Mouse (Mus musculus): ENCODE data around the gene Vasn. TPM values are rescaled to one million over a fixed set of nuclear protein-coding genes. Genes with fewer than 3 reads are reported as not detected.

Vasn gene
- polyA plus RNA-seq, 1 experiment from 2014 or later = 18.0 TPM

DNA sequence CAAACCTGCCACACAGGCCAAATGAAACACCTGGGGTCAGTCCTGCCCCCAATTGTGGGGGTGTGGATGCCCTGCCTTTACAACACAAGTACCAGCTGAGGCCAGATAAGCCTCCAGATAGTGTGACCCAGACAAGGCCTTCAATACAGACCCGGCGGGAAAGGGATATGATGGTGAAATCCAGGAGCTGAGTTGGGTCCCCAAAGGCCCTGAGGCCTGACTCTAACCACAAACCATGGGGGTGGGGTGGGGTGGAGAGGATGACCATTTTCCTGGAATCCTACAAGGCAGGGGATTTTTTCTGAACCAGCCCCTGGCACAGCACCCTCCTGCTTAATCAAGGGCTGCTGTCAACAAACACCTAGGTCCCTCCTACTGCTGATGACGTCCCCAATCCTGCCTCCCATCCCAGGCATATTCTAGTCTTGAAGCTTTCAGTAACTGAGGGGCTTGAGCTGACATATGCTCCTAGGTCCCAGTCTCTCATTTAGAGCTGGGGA lies 800 bp upstream of the Vasn start:
- Histone ChIP-seq H3K4me2 (replicated peaks; ENCODE audit: low read depth, low read length) (no peak overlapping the region), H3K27me3 (replicated peaks; ENCODE audit: insufficient read depth, low read length) (no peaks in the 10 kb centered on the region), H3K27ac (ENCODE audit: low read length) (peak overlapping the region; percentile 9; the same call in 1 of the 2 replicates), H3K36me3 (ENCODE audit: insufficient read depth, low read length) (no peaks in the 10 kb centered on the region), H3K4me3 (ENCODE audit: low read depth, low read length) (no peak overlapping the region), H3K4me1 (ENCODE audit: insufficient read depth, low read depth, low read length) (peaks cover 28% of the 10 kb centered on the region), H3K9me3 (ENCODE audit: low read length) (no peaks in the 10 kb centered on the region), H3K9ac (replicated peaks; ENCODE audit: low read depth) (no peak overlapping the region)
- WGBS = 66% methylated on average over 3 of the region's 3 CpGs
- no peak for TF ChIP-seq CTCF (IDR thresholded peaks at IDR 0.05)
- no peak for TF ChIP-seq EP300 (IDR thresholded peaks at IDR 0.05)
- no peak for ATAC-seq
- no peak for DNase-seq (ENCODE audit: low spot score)

GRCm38 (mm10) chr16:4640267-4641005 lies 695 bp downstream of the Vasn start:
- Histone ChIP-seq H3K9ac (replicated peaks; ENCODE audit: low read depth) (peak overlapping the region; percentile 60), H3K4me3 (ENCODE audit: low read depth, low read length) (peak overlapping the region; percentile 49), H3K27me3 (replicated peaks; ENCODE audit: insufficient read depth, low read length) (no peaks in the 10 kb centered on the region), H3K27ac (ENCODE audit: low read length) (peak overlapping the region; percentile 85), H3K4me2 (replicated peaks; ENCODE audit: low read depth, low read length) (peak overlapping the region; percentile 83), H3K4me1 (ENCODE audit: insufficient read depth, low read depth, low read length) (peaks cover 36% of the 10 kb centered on the region), H3K36me3 (ENCODE audit: insufficient read depth, low read length) (no peaks in the 10 kb centered on the region), H3K9me3 (ENCODE audit: low read length) (no peaks in the 10 kb centered on the region)
- no peak for TF ChIP-seq EP300 (IDR thresholded peaks at IDR 0.05)
- no peak for TF ChIP-seq CTCF (IDR thresholded peaks at IDR 0.05)
- 4% methylated on average over 17 of the region's 17 CpGs for WGBS
- DNase-seq (ENCODE audit: low spot score) (peak; percentile 80), ATAC-seq (peak; percentile 35)

GRCm38 (mm10) chr16:4641119-4641838 lies 1.5 kb downstream of the Vasn start:
- H3K9me3 ChIP-seq (ENCODE audit: low read length) = no peaks in the 10 kb centered on the region
- WGBS = 0% methylated on average over 3 of the region's 3 CpGs
- H3K4me2 ChIP-seq (replicated peaks; ENCODE audit: low read depth, low read length) = peak overlapping the region; percentile 83
- no peaks in the 10 kb centered on the region for H3K36me3 ChIP-seq (ENCODE audit: insufficient read depth, low read length)
- H3K4me3 ChIP-seq (ENCODE audit: low read depth, low read length) = peak overlapping the region; percentile 49
- TF ChIP-seq CTCF (IDR thresholded peaks at IDR 0.05) (no peak), EP300 (IDR thresholded peaks at IDR 0.05) (0 out of 2 replicates have a peak, but pooled peaks have one; percentile 34)
- ATAC-seq (no peak), DNase-seq (ENCODE audit: low spot score) (peak; percentile 56)
- H3K9ac ChIP-seq (replicated peaks; ENCODE audit: low read depth) = peak overlapping the region; percentile 60
- H3K27me3 ChIP-seq (replicated peaks; ENCODE audit: insufficient read depth, low read length) = no peaks in the 10 kb centered on the region
- H3K4me1 ChIP-seq (ENCODE audit: insufficient read depth, low read depth, low read length) = peaks cover 36% of the 10 kb centered on the region
- peak overlapping the region; percentile 85 for H3K27ac ChIP-seq (ENCODE audit: low read length)

GRCm38 (mm10) chr16:4642190-4642589 lies 2.4 kb downstream of the Vasn start:
- H3K4me1 ChIP-seq (ENCODE audit: insufficient read depth, low read depth, low read length) = peaks cover 43% of the 10 kb centered on the region
- TF ChIP-seq EP300 (IDR thresholded peaks at IDR 0.05) = no peak
- peak; percentile 39 for TF ChIP-seq CTCF (IDR thresholded peaks at IDR 0.05)
- ATAC-seq (peak; percentile 78), DNase-seq (ENCODE audit: low spot score) (peak; percentile 97)
- H3K9ac ChIP-seq (replicated peaks; ENCODE audit: low read depth) = no peak overlapping the region
- H3K4me2 ChIP-seq (replicated peaks; ENCODE audit: low read depth, low read length) = peak overlapping the region; percentile 83
- H3K36me3 ChIP-seq (ENCODE audit: insufficient read depth, low read length) = no peaks in the 10 kb centered on the region
- H3K27me3 ChIP-seq (replicated peaks; ENCODE audit: insufficient read depth, low read length) = no peaks in the 10 kb centered on the region
- H3K9me3 ChIP-seq (ENCODE audit: low read length) = no peaks in the 10 kb centered on the region
- H3K27ac ChIP-seq (ENCODE audit: low read length) = peak overlapping the region; percentile 85
- peak overlapping the region; percentile 49; the same call in 1 of the 2 replicates for H3K4me3 ChIP-seq (ENCODE audit: low read depth, low read length)
- 28% methylated on average over 12 of the region's 13 CpGs for WGBS

DNA sequence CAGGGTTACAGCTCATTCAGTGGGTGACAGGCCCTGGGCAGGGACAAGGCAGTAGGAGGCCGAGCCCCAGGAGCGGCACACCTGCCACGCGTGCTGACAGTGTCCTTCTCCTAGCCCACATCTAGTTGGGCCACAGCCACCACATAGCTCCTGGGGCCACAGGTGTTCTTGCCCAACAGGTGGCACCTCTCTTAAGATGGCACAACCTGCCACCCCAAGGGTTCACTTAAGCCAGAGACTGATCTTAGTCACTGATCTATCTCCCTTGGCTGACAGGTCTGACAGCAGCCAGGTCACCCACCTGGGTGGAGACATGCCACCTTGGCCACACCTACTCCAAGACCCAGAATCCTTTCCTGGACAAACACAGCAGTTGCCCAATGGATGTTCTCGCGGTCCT lies 3.2 kb downstream of the Vasn start:
- H3K9me3 ChIP-seq (ENCODE audit: low read length) = no peaks in the 10 kb centered on the region
- TF ChIP-seq EP300 (IDR thresholded peaks at IDR 0.05) = no peak
- no peaks in the 10 kb centered on the region for H3K27me3 ChIP-seq (replicated peaks; ENCODE audit: insufficient read depth, low read length)
- peaks cover 48% of the 10 kb centered on the region for H3K4me1 ChIP-seq (ENCODE audit: insufficient read depth, low read depth, low read length)
- peak; percentile 66 for DNase-seq (ENCODE audit: low spot score)
- peak overlapping the region; percentile 15; the same call in 1 of the 2 replicates for H3K4me3 ChIP-seq (ENCODE audit: low read depth, low read length)
- no peaks in the 10 kb centered on the region for H3K36me3 ChIP-seq (ENCODE audit: insufficient read depth, low read length)
- ATAC-seq = no peak; the same call in 1 of the 2 replicates
- H3K27ac ChIP-seq (ENCODE audit: low read length) = peak overlapping the region; percentile 85
- no peak overlapping the region for H3K9ac ChIP-seq (replicated peaks; ENCODE audit: low read depth)
- H3K4me2 ChIP-seq (replicated peaks; ENCODE audit: low read depth, low read length) = peak overlapping the region; percentile 83
- WGBS = 40% methylated on average over 6 of the region's 6 CpGs
